Mouse (Mus musculus): Measurements from ENCODE around the gene Srcin1.

The Srcin1 gene

DNA sequence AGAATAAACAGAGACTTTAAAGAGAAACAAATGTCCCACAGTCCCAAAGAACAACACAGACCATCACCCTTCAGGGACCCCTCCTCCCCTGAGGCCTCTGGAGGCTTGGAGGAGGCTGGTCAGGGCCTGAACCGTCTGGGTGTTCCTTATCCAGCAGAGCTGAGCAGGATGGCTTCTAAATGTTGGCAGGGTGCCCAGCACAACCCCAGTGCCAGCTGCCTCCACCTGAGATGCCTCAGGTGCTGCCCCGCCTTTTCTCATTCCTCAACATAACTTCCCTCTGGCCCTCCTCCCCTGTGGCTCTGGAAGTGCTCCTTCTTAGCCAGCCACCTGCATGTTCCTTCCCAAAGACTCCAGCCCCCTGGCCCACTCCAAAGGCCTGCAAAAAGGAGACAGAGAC lies 2.3 kb upstream of the Srcin1 start:
- no peak for DNase-seq (ENCODE audit: low read depth)

GRCm38 (mm10) chr11:97575638-97576037 lies 348 bp downstream of the Srcin1 start:
- no peak for DNase-seq (ENCODE audit: low read depth)

DNA sequence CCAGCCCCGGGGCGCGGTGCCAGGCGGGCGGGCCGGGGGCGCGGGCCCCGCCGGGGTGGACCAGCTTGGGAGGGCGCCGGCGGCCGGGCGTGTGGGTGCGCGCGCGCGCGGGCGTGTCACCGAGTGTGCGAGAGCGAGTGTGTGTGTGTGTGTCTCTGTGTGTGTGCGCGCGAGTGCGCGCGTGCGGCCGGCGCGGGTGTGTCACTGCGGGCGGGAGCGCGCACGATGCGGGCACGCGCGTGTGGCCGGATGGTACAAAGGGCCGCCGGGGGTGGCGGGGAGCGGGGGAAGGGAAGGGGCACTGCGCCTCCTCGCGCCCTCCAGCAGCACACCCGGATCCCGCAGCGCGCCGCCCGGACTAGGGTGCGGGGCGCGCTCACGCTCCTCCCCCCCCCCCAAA lies 911 bp downstream of the Srcin1 start:
- DNase-seq (ENCODE audit: low read depth) = no peak

- DNase-seq (ENCODE audit: low read depth) = no peak
Measured at GRCm38 (mm10) chr11:97574551-97575051, 1.4 kb downstream of the Srcin1 start.

GRCm38 (mm10) chr11:97573891-97574550 lies 2.0 kb downstream of the Srcin1 start:
- DNase-seq (ENCODE audit: low read depth) = no peak

GRCm38 (mm10) chr11:97572895-97573480 lies 3.0 kb downstream of the Srcin1 start:
- DNase-seq (ENCODE audit: low read depth) = no peak

DNA sequence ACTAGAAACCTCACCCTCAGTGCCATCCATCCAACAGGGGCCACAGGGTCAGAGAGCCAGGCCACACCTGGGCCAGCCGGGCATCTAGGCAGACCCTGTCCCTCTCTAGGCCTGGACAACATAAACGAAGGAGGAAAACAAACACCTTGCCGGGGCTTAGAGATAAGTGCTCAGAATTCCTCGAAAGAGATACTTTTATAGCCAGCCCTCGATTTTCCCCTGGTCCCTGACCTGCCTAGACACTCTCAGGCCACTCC lies 4.0 kb downstream of the Srcin1 start:
- no peak for DNase-seq (ENCODE audit: low read depth)

GRCm38 (mm10) chr11:97571266-97572088 lies 4.5 kb downstream of the Srcin1 start:
- DNase-seq (ENCODE audit: low read depth) = no peak

- no peak for DNase-seq (ENCODE audit: low read depth)
Measured at GRCm38 (mm10) chr11:97570493-97571137, 5.4 kb downstream of the Srcin1 start.

- DNase-seq (ENCODE audit: low read depth) = no peak
Measured at GRCm38 (mm10) chr11:97569806-97570205, 6.2 kb downstream of the Srcin1 start.

GRCm38 (mm10) chr11:97569301-97569724 lies 6.7 kb downstream of the Srcin1 start:
- no peak for DNase-seq (ENCODE audit: low read depth)

GRCm38 (mm10) chr11:97568729-97569128 lies 7.3 kb downstream of the Srcin1 start:
- peak; percentile 19 for DNase-seq (ENCODE audit: low read depth)

- no peak for DNase-seq (ENCODE audit: low read depth)
Measured at GRCm38 (mm10) chr11:97567480-97567879, 8.5 kb downstream of the Srcin1 start.

- no peak for DNase-seq (ENCODE audit: low read depth)
Measured at GRCm38 (mm10) chr11:97566551-97566950, 9.4 kb downstream of the Srcin1 start.

DNA sequence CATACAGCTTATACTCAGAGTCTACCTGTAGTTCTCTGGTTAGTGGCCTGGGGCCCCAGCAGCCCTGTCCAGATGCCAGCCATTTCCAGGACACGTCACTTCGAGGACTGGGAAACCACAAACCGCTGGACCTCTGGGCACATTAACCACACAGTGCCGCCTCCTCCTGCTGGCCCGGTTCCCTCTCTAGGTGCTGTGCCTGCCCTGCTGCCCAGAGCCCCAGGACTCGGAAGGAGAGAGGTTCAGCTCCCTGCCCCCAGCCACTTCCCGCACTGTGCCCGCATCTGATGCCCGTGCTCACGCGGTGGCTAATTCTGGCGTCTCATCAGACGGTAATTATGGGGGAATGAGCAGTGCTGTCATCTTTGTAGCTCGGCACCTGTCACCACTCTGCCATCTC lies 12.3 kb downstream of the Srcin1 start:
- no peak for DNase-seq (ENCODE audit: low read depth)

DNA sequence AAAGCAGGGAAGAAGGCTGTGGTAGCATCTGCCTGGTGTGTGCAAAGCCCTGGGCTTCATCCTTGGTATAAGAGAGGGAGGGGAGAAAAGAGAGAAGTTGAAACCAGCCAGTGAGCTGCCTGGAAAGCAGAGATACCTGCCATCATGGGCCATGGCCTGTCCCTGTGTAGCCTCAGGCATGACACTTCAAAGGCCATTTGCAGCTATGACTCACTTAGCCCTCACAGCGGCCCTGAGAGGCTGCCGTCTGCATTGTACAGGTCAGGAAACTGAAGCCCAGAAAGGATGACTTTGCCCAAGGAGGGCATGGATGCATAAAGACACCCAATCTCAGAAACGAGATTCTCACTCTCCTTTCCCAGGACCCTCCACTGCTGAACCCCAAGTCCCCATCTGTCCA lies 13.4 kb downstream of the Srcin1 start:
- DNase-seq (ENCODE audit: low read depth) = no peak

DNA sequence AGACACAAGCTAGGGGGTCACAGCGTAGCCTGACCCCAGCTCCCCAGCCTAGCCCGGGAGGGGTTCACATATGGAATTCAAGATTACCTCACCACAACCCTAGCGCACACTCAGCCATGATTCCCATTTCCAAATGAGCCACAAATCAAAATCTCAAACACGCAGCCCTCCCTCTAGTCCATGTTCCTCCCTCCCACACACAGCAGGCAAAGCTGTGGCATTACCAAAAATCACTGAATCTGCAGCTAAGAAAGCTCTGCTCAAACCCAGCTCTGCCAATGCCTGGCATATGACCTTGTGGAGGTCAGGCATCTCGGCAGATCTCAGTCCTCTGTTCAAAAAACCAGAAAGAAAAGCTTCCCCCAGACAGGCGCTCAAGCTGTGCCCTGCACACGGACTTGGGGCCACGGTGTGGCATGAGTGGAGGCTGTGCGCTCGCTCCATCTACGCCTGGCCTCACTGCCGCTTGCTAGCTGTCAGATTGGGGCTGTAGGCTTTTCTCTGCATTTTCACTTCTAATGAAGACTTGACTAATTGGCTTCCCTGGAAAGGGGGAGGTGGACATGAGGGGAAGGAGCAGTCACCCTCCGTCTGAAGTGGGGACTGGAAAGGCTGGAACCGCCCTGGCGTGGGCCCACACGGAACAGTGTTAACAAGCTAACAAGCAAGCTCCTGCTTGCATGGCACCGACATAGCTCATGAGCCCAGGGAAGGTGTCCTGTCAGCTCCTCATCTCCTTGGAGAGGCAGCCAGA lies 15.6 kb downstream of the Srcin1 start:
- DNase-seq (ENCODE audit: low read depth) = no peak

DNA sequence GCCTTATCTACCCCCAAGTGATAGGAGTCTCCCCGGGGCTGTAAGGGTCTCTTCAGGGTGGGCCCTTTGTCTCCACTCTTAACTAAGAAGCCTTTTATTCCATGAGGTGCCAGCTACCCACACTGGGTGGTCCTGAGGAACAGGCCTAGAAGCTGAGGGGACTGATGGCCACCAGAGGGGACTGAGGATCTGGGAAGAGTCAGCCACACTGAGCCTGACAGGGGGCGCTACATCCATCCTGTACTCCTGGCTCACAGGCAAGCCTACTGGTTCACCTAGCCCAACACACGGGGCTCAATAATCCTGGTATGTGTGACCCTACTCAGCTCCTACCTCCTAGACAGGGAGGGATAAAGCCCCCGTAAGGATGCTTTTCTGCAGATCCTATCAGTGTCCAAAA lies 16.4 kb downstream of the Srcin1 start:
- no peak for DNase-seq (ENCODE audit: low read depth)

DNA sequence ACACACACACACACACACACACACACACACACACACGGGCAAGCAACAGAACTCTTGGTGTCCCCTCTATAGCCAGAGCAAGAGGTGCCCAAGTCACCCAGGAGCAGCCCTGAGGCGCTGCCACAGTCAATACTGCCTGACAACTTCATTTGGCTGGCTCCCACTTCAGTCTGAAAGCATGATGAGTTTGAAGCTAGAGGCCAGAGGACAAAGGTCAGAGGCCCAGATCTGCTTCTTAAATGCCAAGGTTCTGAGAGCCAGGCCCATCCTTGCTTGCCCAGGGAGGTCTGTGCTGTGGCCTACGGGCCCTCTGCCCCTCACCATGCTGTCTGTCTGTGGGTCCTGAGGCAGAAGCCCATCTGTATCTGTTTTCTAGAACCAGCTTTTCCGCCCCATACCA lies 18.1 kb downstream of the Srcin1 start:
- DNase-seq (ENCODE audit: low read depth) = no peak

- no peak for DNase-seq (ENCODE audit: low read depth)
Measured at GRCm38 (mm10) chr11:97556569-97557408, 19.2 kb downstream of the Srcin1 start.

DNA sequence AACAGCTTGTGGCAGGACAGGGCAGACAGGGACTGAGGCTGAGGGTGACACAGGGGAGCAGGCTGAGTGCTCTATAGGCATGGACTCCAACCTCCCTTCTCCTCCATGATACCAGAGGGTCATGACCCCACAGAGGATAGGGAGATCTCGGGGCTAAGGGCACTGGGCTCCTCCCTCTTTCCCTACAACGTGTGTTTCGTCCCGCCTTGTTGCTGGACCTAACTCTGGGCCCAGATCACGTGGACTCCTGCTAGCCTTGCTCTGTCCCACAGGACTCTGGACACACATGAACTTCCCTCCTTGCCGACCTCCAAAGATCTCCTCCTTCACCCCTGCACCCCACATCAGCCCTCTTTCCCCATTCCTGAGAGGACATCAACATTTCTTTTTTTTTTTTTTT lies 20.8 kb downstream of the Srcin1 start:
- DNase-seq (ENCODE audit: low read depth) = no peak

All from fibroblast of lung, adult 2 months (primary cell).